Mouse (Mus musculus) spleen, adult 18-20 months (tissue): ENCODE data around the gene Gm12790.
A peak's percentile ranks its signal among the peaks of the same experiment; 100 is the strongest.
"Not testable (repeated sequence)": the region's sequence is repeated elsewhere in the genome, so short reads cannot be mapped to it uniquely, and the experiment has no call there.

Experiments
- DNase-seq, 2 experiments: peaks; one replicate each; pipeline ENCODE4 v3.0.0; 2022; ENCODE audit warnings: mixed read lengths in 2 of 2

Gene Gm12790

GRCm38 (mm10) chr4:101980949-101981348, at the start of gene Gm12790:
TSS of gene Gm12790 (minus strand) at chr4:101981049.
- DNase-seq = not testable (repeated sequence)

DNA sequence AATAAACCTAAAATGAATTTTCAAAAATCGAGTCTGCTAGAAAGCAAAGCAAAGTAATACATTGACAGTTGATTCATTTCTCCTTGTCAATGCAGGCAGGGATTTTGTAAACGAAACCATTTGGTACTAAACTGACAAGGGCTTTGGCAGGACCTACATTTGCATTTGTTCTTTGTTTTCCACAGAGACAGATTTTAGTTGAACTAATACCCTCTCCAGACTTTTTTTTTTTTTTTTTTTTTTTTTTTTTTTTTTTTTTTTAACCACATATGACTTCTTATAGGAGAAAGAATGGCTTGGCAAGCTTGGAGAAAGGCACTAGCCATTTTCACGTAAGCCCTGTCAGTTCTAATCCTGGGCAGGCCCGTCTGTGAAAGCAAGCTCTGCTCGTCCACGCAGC, 45.8 kb upstream of the Gm12790 start:
- DNase-seq = no peak

DNA sequence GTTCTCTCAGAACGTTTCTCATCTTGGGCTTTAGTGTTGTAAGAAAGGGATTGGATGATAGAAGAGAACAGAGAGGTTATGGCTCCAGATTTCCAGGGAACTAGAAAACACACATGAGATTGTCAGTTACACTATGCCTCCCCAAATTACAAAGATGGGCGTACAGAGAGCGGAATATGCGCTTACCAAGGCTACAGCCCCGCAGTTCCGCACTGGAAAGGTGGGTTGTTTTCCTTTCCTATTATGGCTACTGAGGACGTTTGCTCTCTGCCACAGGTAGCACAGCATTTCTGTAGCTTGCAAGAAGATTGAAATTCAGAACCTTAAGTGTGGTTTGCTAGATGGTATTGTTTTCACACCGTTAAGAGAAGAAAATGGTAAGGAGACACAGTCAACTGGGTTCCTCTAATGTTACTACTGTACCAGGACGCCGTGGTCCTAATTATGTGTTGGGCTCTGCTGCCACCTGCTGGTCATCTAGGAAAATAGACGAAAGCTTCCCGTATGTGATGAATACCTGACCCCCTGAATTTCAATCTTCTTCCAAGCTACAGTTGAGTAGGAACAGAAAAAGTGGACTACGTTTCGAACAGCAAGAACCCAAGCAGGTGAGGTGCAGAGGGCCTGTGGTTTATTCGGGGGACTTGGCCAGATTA, 17.5 kb upstream of the Gm12790 start:
- peak in 1 of 2 experiments; percentile 51 for DNase-seq

DNA sequence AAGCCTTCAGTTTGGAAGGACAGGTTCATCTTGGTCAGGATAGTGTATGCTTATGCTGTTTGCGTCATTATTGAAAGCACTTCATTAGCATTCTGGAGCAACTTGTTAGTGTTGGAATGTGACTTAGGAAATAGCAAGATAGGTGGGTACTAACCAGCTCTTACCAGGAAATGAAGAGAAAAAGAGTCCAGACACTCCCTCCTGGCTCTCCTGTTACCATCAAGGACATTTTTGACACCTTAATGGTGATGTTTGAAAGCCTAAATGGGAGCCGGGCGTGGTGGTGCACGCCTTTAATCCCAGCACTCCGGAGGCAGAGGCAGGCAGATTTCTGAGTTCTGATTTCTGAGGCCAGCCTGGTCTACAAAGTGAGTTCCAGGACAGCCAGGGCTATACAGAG, 16.6 kb upstream of the Gm12790 start:
- no peak for DNase-seq

DNA sequence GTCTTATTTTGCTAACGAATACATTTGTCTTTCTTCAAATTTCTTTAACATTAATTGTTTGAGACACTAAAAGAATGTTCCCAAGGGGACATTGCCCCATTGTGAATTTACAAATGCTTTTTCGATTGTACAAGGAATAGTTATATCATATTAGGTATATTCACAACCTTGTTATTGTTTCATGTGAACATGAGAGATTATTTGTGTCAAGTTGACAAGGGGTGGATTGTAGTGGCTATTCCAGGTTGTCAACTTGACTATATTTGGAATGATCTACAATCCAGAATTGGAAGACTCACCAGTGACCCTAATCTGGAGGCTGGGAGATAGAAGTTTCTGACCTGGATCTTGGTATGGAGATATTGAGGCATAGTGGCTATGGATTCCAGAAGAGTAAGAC, 5.5 kb upstream of the Gm12790 start, which contains the start of gene Gm12789:
Gene Gm12789 (plus strand): TSS at position 301 of the 400 bp plus-strand sequence.
- not testable (repeated sequence) for DNase-seq

GRCm38 (mm10) chr4:101985678-101986077, 4.8 kb upstream of the Gm12790 start:
- no peak for DNase-seq

GRCm38 (mm10) chr4:101940107-101940506, 40.7 kb downstream of the Gm12790 start, which contains the start of gene Gm12794:
TSS of gene Gm12794 (plus strand) at chr4:101940407.
- DNase-seq = not testable (repeated sequence)
